Mouse (Mus musculus) T-helper 17 cell (primary cell): ENCODE data around the gene Ppara.

ENCODE experiments used
- in situ Hi-C, 2 experiments: fragments of 300-600 bp; cut with MboI, MseI; formaldehyde crosslinking; loops; 1 replicate in 1 of 2; 2 replicates in 1 of 2; pipeline ENCODE4 v1.15.1; 2025; ENCODE audit warnings: high pct_unique_total_duplicates in 2 of 2

Gene Ppara

GRCm38 (mm10) chr15:85734571-85735033 lies at the start of gene Ppara:
Gene Ppara, plus strand, starts transcription at chr15:85734983.
- in situ Hi-C loops: no loop called here

- in situ Hi-C loops: loop anchor here in 1 of 2 experiments (5.0 kb wide), 1 partner anchor 105 kb away; no protein-coding TSS in a partner anchor
Observed at GRCm38 (mm10) chr15:85686641-85687395, 48.0 kb upstream of the Ppara start.

DNA sequence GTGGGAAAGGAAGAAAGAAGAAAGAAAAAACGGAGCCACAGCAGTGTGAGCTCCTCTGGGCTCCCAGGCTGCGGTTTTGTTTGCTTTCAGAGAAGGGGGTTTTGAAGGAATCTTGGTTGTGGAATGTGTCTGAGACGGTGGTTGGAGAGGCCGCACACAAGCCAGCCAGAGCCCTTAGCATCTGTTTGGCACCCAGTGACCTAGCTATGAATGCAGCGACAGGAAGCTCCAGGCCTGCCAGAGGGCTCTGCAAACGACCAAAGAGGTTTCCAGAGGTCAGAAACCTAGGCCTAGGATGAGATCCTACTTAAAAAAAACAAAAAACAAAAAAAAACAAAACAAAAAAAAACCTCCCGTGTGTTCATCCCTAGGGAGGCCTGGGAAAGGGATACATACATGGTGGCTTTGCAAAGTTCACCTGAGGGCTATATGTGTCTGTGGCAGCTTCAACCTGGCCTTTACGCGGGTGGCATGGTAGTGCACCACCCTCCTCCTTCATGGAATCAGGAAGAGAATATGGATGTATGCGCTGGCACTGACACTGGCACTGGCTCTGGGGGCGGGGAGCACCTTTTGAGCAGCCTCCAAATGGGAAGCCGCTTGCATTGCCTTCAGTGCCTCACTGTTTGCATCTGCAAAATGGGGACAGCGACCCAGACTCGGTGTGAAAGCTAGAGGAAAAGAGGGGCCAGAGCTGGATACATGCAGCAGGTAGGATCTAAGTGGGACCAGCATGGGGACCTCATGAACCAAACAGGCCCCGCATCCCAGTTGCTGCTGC lies 47.0 kb upstream of the Ppara start:
- in situ Hi-C loops: loop anchor here in 1 of 2 experiments (5.0 kb wide), 1 partner anchor 104 kb away; no protein-coding TSS in a partner anchor

- in situ Hi-C loops: loop anchor here in 1 of 2 experiments (5.0 kb wide), 1 partner anchor 104 kb away; no protein-coding TSS in a partner anchor
Observed at GRCm38 (mm10) chr15:85688734-85689133, 46.0 kb upstream of the Ppara start.

GRCm38 (mm10) chr15:85689523-85689922 lies 45.3 kb upstream of the Ppara start:
- in situ Hi-C loops: loop anchor here in 1 of 2 experiments (5.0 kb wide), 1 partner anchor 103 kb away; no protein-coding TSS in a partner anchor

GRCm38 (mm10) chr15:85690058-85690457 lies 44.7 kb upstream of the Ppara start:
- in situ Hi-C loops: no loop called here

- in situ Hi-C loops: no loop called here
Observed at GRCm38 (mm10) chr15:85690875-85691274, 43.9 kb upstream of the Ppara start.

- in situ Hi-C loops: no loop called here
Observed at GRCm38 (mm10) chr15:85693115-85693514, 41.7 kb upstream of the Ppara start.

GRCm38 (mm10) chr15:85693819-85694218 lies 41.0 kb upstream of the Ppara start:
- in situ Hi-C loops: no loop called here

GRCm38 (mm10) chr15:85694379-85694778 lies 40.4 kb upstream of the Ppara start:
- in situ Hi-C loops: no loop called here

GRCm38 (mm10) chr15:85695304-85695703 lies 39.5 kb upstream of the Ppara start:
- in situ Hi-C loops: no loop called here

DNA sequence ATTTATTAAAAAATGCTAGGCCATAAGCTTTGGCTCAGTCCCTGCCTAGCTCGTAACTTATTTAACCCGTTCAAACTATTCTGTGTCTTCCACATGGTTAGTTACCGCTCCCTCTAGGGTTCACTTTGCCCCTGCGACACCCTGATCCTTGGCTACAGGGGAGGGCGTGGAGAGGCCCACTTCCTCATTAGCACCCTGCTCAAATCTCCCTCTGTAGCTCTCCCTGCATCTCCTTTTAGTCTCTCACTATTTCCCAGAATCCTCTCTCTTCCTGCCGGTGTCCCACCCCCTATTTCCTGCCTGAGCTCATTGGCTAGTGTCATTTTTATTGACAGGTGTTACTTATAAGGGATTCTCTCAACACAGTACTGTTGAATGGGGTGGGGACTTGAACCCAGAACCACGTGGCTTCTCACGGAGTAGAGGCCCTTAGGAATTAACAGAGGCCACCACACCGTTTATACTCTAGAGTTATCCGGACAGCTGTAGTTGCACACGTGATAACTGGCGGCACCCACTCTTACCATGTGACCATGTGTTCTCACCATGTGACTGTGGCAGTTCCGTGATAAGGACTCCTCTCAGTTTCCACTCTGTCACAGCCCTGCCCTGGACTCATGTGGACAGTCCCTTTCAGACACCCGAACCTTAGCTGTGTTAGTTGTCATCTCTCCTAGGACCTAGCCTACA lies 36.3 kb upstream of the Ppara start:
- in situ Hi-C loops: no loop called here

DNA sequence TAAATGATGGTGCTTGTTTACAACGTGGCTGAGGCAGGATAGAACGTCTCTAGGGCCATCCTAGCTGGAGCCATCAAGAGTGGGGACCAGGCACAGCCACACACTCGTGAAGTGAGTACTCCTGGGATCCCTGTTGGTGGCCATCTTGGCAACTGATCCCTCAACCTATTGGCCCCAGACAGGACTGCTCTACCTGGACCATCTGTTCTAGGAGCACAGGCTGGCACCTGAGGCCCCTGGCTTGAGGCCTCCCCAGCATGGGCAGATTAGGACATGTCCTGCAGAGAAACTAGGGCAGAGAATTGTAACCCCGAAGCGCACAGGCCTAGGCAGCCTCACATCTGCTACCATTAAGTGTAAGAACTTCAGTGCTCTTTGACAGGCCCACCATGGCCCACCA lies 35.3 kb upstream of the Ppara start:
- in situ Hi-C loops: no loop called here

- in situ Hi-C loops: loop anchor here in 1 of 2 experiments (5.0 kb wide), 1 partner anchor 88 kb away; no protein-coding TSS in a partner anchor
Observed at GRCm38 (mm10) chr15:85699862-85700501, 34.8 kb upstream of the Ppara start.

GRCm38 (mm10) chr15:85700716-85701115 lies 34.1 kb upstream of the Ppara start:
- in situ Hi-C loops: loop anchor here in 1 of 2 experiments (5.0 kb wide), 1 partner anchor 88 kb away; no protein-coding TSS in a partner anchor

- in situ Hi-C loops: loop anchor here in 1 of 2 experiments (5.0 kb wide), 1 partner anchor 89 kb away; no protein-coding TSS in a partner anchor
Observed at GRCm38 (mm10) chr15:85701128-85701930, 33.5 kb upstream of the Ppara start.

GRCm38 (mm10) chr15:85702411-85702951 lies 32.3 kb upstream of the Ppara start:
- in situ Hi-C loops: loop anchor here in 1 of 2 experiments (5.0 kb wide), 1 partner anchor 90 kb away; no protein-coding TSS in a partner anchor

DNA sequence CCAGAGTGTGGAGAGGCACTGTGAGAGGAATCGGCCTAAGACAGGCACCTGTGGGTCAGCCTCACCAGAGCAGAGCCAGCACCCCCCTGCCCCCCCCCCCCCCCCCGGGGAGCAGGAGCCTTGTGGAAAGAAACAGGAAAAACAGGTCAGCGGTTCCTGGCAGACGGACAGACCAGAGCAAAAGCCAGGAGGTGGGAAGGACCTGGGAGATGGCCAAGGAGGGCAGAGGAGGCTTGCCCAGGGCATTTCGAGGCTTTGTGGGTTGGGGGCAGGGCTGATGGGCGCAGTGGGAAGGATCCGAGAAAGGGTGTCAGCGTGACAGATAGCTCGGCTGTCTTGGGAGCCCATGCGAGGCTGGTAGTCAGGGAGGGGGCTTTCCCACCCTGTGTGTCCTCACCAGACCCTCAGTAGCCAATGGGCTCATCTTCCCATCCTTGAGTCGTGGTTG lies 31.6 kb upstream of the Ppara start:
- in situ Hi-C loops: loop anchor here in 1 of 2 experiments (5.0 kb wide), 1 partner anchor 91 kb away; no protein-coding TSS in a partner anchor

DNA sequence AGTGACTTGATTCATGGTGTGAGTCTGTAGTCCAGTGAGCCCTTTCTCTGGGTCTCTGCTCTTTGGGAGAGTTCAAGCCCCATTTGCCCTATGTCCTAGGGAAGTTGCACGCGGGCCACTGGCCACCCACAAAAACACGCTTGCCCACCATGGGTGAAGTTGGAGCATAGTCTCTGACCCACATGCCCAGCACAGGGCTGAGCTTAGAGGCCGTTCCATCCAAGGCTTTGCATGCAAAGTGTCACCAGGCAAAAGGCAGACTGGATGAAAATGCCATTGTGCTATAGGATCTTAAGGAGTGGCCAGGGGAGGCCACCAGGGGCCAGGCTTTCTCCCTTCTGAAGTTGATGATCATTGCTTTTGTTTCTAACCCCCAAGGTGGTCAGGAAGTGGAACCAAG lies 30.9 kb upstream of the Ppara start:
- in situ Hi-C loops: loop anchor here in 1 of 2 experiments (5.0 kb wide), 1 partner anchor 92 kb away; no protein-coding TSS in a partner anchor
